Mouse (Mus musculus): ENCODE results near the gene Grasp.
A peak's percentile ranks its signal among the peaks of the same experiment; 100 is the strongest.

Gene Grasp

GRCm38 (mm10) chr15:101248029-101248710, 24.2 kb downstream of the Grasp start:
- DNase-seq: no peak

- no peak for DNase-seq
Measured at GRCm38 (mm10) chr15:101250220-101250800, 26.3 kb downstream of the Grasp start.

GRCm38 (mm10) chr15:101251930-101252329, 27.9 kb downstream of the Grasp start:
- no peak for DNase-seq

GRCm38 (mm10) chr15:101252614-101253013, 28.6 kb downstream of the Grasp start:
- DNase-seq: no peak

- DNase-seq: no peak
Measured at GRCm38 (mm10) chr15:101253563-101253885, 29.5 kb downstream of the Grasp start.

- peak; percentile 88 for DNase-seq
Measured at GRCm38 (mm10) chr15:101253886-101254795, 30.2 kb downstream of the Grasp start, which contains the start of gene Nr4a1. TSS of gene Nr4a1 (plus strand) at chr15:101254269.

- DNase-seq: no peak
Measured at GRCm38 (mm10) chr15:101255842-101256462, 32.0 kb downstream of the Grasp start.

GRCm38 (mm10) chr15:101256463-101257206, 32.6 kb downstream of the Grasp start:
- DNase-seq: no peak

- DNase-seq: no peak
Measured at GRCm38 (mm10) chr15:101258420-101258819, 34.4 kb downstream of the Grasp start.

- DNase-seq: no peak
Measured at GRCm38 (mm10) chr15:101259922-101260321, 35.9 kb downstream of the Grasp start.

- DNase-seq: peak; percentile 77
Measured at GRCm38 (mm10) chr15:101260387-101260786, 36.4 kb downstream of the Grasp start.

GRCm38 (mm10) chr15:101260874-101261622, 37.1 kb downstream of the Grasp start:
- DNase-seq: peak; percentile 48

GRCm38 (mm10) chr15:101262502-101262901, 38.5 kb downstream of the Grasp start:
- peak; percentile 58 for DNase-seq

- DNase-seq: peak; percentile 98
Measured at GRCm38 (mm10) chr15:101266132-101266963, 42.4 kb downstream of the Grasp start.

GRCm38 (mm10) chr15:101267053-101268032, 43.4 kb downstream of the Grasp start:
- peak; percentile 63 for DNase-seq

- DNase-seq: no peak
Measured at GRCm38 (mm10) chr15:101270101-101270820, 46.3 kb downstream of the Grasp start.

- DNase-seq: no peak
Measured at GRCm38 (mm10) chr15:101271107-101271506, 47.1 kb downstream of the Grasp start.

- no peak for DNase-seq
Measured at GRCm38 (mm10) chr15:101271513-101271912, 47.5 kb downstream of the Grasp start.

- no peak for DNase-seq
Measured at GRCm38 (mm10) chr15:101274380-101274779, 50.4 kb downstream of the Grasp start.
